8 mouse cellular contexts compared by ENCODE assay signal in the genomic region with DNA sequence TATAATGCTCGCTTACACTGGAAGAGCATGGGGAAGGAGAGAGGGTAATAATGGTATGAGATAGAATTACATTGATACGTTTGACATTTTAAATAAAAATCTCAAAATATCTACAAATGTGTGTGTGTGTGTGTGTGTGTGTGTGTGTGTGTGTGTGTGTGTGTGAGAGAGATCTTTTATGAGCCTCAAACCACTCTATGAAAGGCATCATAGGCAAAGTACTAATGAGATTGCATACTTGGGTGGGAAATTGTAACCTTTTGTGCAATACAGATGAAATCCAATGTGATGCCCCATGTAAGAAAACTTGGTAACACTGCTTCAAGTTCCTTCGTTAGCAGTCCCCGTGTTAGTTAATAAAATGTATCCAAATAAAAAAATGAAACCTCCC. TPM values are rescaled to one million over a fixed set of nuclear protein-coding genes. Genes with fewer than 3 reads are reported as not detected.
DNase-seq lines count a peak whose midpoint lies in the region; ATAC-seq lines count a peak whose summit lies in the region.

No protein-coding gene starts in this region.

- peaks cover 10% of the 10 kb centered on the region; the same call in 1 of the 2 replicates for H3K4me1 ChIP-seq in lung, embryonic 15.5 days
- H3K4me1 ChIP-seq in embryonic facial prominence, embryonic 13.5 days, result no peaks in the 10 kb centered on the region; the same call in 1 of the 2 replicates
- no peaks in the 10 kb centered on the region for H3K4me1 ChIP-seq in intestine, embryonic 16.5 days (ENCODE audit: control insufficient read depth, insufficient read depth, low read length)
- peaks cover 7% of the 10 kb centered on the region; the same call in 1 of the 2 replicates for H3K4me1 ChIP-seq in neural tube, embryonic 14.5 days (ENCODE audit: control insufficient read depth, insufficient read depth, low read length)

- DNase-seq in lung, postnatal 25 days (ENCODE audit: low spot score), result no peak
- DNase-seq in yolk sac, embryonic 10.5 days (ENCODE audit: low spot score), result no peak
- DNase-seq in embryo, embryonic 9.5 days (ENCODE audit: extremely low spot score), result no peak
- DNase-seq in left cerebral cortex, adult 18-20 months (ENCODE audit: low spot score in 2 of 2), result no peak

- WGBS in lung, embryonic 15.5 days, result 34% methylated on average over 4 of the region's 4 CpGs
- 30% methylated on average over 4 of the region's 4 CpGs for WGBS in embryonic facial prominence, embryonic 13.5 days
- WGBS in intestine, embryonic 16.5 days, result 35% methylated on average over 4 of the region's 4 CpGs
- WGBS in neural tube, embryonic 14.5 days, result 27% methylated on average over 4 of the region's 4 CpGs

- H3K36me3 ChIP-seq in lung, embryonic 15.5 days, result no peaks in the 10 kb centered on the region
- no peaks in the 10 kb centered on the region for H3K36me3 ChIP-seq in embryonic facial prominence, embryonic 13.5 days
- H3K36me3 ChIP-seq in intestine, embryonic 16.5 days (ENCODE audit: control insufficient read depth, insufficient read depth, low read length), result no peaks in the 10 kb centered on the region
- H3K36me3 ChIP-seq in neural tube, embryonic 14.5 days (ENCODE audit: control insufficient read depth, insufficient read depth, low read length), result no peaks in the 10 kb centered on the region

- H3K4me3 ChIP-seq in lung, embryonic 15.5 days, result peak overlapping the region; percentile 84
- peak overlapping the region; percentile 83 for H3K4me3 ChIP-seq in embryonic facial prominence, embryonic 13.5 days
- peak overlapping the region; percentile 64 for H3K4me3 ChIP-seq in intestine, embryonic 16.5 days (ENCODE audit: low read length)
- peak overlapping the region; percentile 79 for H3K4me3 ChIP-seq in neural tube, embryonic 14.5 days (ENCODE audit: low read depth, low read length)

- peak overlapping the region; percentile 80 for H3K9ac ChIP-seq in lung, embryonic 15.5 days
- H3K9ac ChIP-seq in embryonic facial prominence, embryonic 13.5 days, result peak overlapping the region; percentile 88
- H3K9ac ChIP-seq in intestine, embryonic 16.5 days (ENCODE audit: low read depth, low read length), result peak overlapping the region; percentile 78
- H3K9ac ChIP-seq in neural tube, embryonic 14.5 days (replicated peaks; ENCODE audit: low read depth, low read length), result peak overlapping the region; percentile 76

- no peaks in the 10 kb centered on the region for H3K9me3 ChIP-seq in lung, embryonic 15.5 days
- H3K9me3 ChIP-seq in embryonic facial prominence, embryonic 13.5 days, result no peaks in the 10 kb centered on the region
- H3K9me3 ChIP-seq in intestine, embryonic 16.5 days (ENCODE audit: control insufficient read depth, low read length), result no peaks in the 10 kb centered on the region
- H3K9me3 ChIP-seq in neural tube, embryonic 14.5 days (ENCODE audit: control insufficient read depth, low read length), result no peaks in the 10 kb centered on the region

- H3K27me3 ChIP-seq in lung, embryonic 15.5 days, result no peaks in the 10 kb centered on the region
- H3K27me3 ChIP-seq in embryonic facial prominence, embryonic 13.5 days, result no peaks in the 10 kb centered on the region
- no peaks in the 10 kb centered on the region for H3K27me3 ChIP-seq in intestine, embryonic 16.5 days (replicated peaks; ENCODE audit: control insufficient read depth, insufficient read depth, low read length)
- H3K27me3 ChIP-seq in neural tube, embryonic 14.5 days (ENCODE audit: control insufficient read depth, insufficient read depth, low read length), result no peaks in the 10 kb centered on the region

- ATAC-seq in lung, embryonic 15.5 days (ENCODE audit: borderline replicate concordance, extremely low read depth, low FRiP score, low TSS enrichment), result peak; percentile 23; the same call in 1 of the 2 replicates
- ATAC-seq in embryonic facial prominence, embryonic 13.5 days (ENCODE audit: insufficient number of reproducible peaks, insufficient read depth, low FRiP score, low TSS enrichment, low read depth), result no peak
- 0 out of 2 replicates have a peak, but pooled peaks have one; percentile 20 for ATAC-seq in intestine, embryonic 16.5 days
- peak; percentile 56 for ATAC-seq in neural tube, embryonic 14.5 days (ENCODE audit: low read depth)

- H3K27ac ChIP-seq in lung, embryonic 15.5 days, result peak overlapping the region; percentile 43; the same call in 1 of the 2 replicates
- peak overlapping the region; percentile 68 for H3K27ac ChIP-seq in embryonic facial prominence, embryonic 13.5 days
- peak overlapping the region; percentile 58; the same call in 1 of the 2 replicates for H3K27ac ChIP-seq in intestine, embryonic 16.5 days (ENCODE audit: low read length)
- no peak overlapping the region; the same call in 1 of the 2 replicates for H3K27ac ChIP-seq in neural tube, embryonic 14.5 days (ENCODE audit: low read depth, low read length)

- peak overlapping the region; percentile 65 for H3K4me2 ChIP-seq in lung, embryonic 15.5 days
- peak overlapping the region; percentile 68 for H3K4me2 ChIP-seq in embryonic facial prominence, embryonic 13.5 days
- H3K4me2 ChIP-seq in intestine, embryonic 16.5 days (ENCODE audit: low read depth, low read length), result peak overlapping the region; percentile 63
- H3K4me2 ChIP-seq in neural tube, embryonic 14.5 days (ENCODE audit: low read depth, low read length), result peak overlapping the region; percentile 65

RNA-seq across cellular contexts. Expression of a gene that starts 0.3 kb away (rescaled TPM):
- polyA plus RNA-seq in lung, embryonic 15.5 days (2015; fragmentation: Nextera tagmentation; extraction: Ambion mirVana), result 33.7 and 35.9 TPM in 2 replicates
- polyA plus RNA-seq in embryonic facial prominence, embryonic 13.5 days (2015; fragmentation: Nextera tagmentation; extraction: Ambion mirVana), result 39.8 and 48.6 TPM in 2 replicates
- polyA plus RNA-seq in intestine, embryonic 16.5 days (2015; fragmentation: Nextera tagmentation; extraction: Ambion mirVana), result 41.5 and 42.1 TPM in 2 replicates
- 37.1 and 40.5 TPM in 2 replicates for polyA plus RNA-seq in neural tube, embryonic 14.5 days (2014; fragmentation: Nextera tagmentation; extraction: Ambion mirVana)
- total RNA-seq in left cerebral cortex, adult 18-20 months (2021), result 10 to 100 TPM; 34.8 to 37.7 TPM

RNA-seq across cellular contexts. Expression of a gene that starts 0.3 kb away (rescaled TPM):
- polyA plus RNA-seq in lung, embryonic 15.5 days (2015; fragmentation: Nextera tagmentation; extraction: Ambion mirVana), result 28.2 and 30.2 TPM in 2 replicates
- 22.7 and 23.0 TPM in 2 replicates for polyA plus RNA-seq in embryonic facial prominence, embryonic 13.5 days (2015; fragmentation: Nextera tagmentation; extraction: Ambion mirVana)
- polyA plus RNA-seq in intestine, embryonic 16.5 days (2015; fragmentation: Nextera tagmentation; extraction: Ambion mirVana), result 28.9 and 29.0 TPM in 2 replicates
- 35.6 and 47.2 TPM in 2 replicates for polyA plus RNA-seq in neural tube, embryonic 14.5 days (2014; fragmentation: Nextera tagmentation; extraction: Ambion mirVana)
- total RNA-seq in left cerebral cortex, adult 18-20 months (2021), result 10 to 100 TPM; 36.7 to 53.7 TPM

RNA-seq across cellular contexts. Expression of a gene that starts 35.2 kb away (rescaled TPM):
- 0.23 and 0.40 TPM in 2 replicates for polyA plus RNA-seq in lung, embryonic 15.5 days (2015; fragmentation: Nextera tagmentation; extraction: Ambion mirVana)
- polyA plus RNA-seq in embryonic facial prominence, embryonic 13.5 days (2015; fragmentation: Nextera tagmentation; extraction: Ambion mirVana), result 0.46 and 0.95 TPM in 2 replicates
- 0.10 and 0.17 TPM in 2 replicates for polyA plus RNA-seq in intestine, embryonic 16.5 days (2015; fragmentation: Nextera tagmentation; extraction: Ambion mirVana)
- polyA plus RNA-seq in neural tube, embryonic 14.5 days (2014; fragmentation: Nextera tagmentation; extraction: Ambion mirVana), result 1.6 TPM in 2 replicates
- under 1 TPM; 0.21 to 0.51 TPM for total RNA-seq in left cerebral cortex, adult 18-20 months (2021)

RNA-seq across cellular contexts. Expression of a gene that starts 48.1 kb away (rescaled TPM):
- polyA plus RNA-seq in lung, embryonic 15.5 days (2015; fragmentation: Nextera tagmentation; extraction: Ambion mirVana), result 115 and 126 TPM in 2 replicates
- polyA plus RNA-seq in embryonic facial prominence, embryonic 13.5 days (2015; fragmentation: Nextera tagmentation; extraction: Ambion mirVana), result 130 and 145 TPM in 2 replicates
- 149 and 167 TPM in 2 replicates for polyA plus RNA-seq in intestine, embryonic 16.5 days (2015; fragmentation: Nextera tagmentation; extraction: Ambion mirVana)
- polyA plus RNA-seq in neural tube, embryonic 14.5 days (2014; fragmentation: Nextera tagmentation; extraction: Ambion mirVana), result 133 and 138 TPM in 2 replicates
- total RNA-seq in left cerebral cortex, adult 18-20 months (2021), result 10 to 100 TPM; 36.6 to 50.7 TPM
